Mouse (Mus musculus) left cerebral cortex, adult 11 months (tissue): ENCODE measurements at regions not wholly inside any gene's neighbourhood (a gene's known extent, or its start where the extent isn't known, plus 50 kb on each side); places are given as distances from the start of the nearest gene placed in this dataset.
"Not testable (repeated sequence)": the region's sequence is repeated elsewhere in the genome, so short reads cannot be mapped to it uniquely, and the experiment has no call there.

Source experiments
- DNase-seq: peaks from one replicate; pipeline ENCODE4 v3.0.0; 2022; ENCODE audit warnings: low spot score

DNA sequence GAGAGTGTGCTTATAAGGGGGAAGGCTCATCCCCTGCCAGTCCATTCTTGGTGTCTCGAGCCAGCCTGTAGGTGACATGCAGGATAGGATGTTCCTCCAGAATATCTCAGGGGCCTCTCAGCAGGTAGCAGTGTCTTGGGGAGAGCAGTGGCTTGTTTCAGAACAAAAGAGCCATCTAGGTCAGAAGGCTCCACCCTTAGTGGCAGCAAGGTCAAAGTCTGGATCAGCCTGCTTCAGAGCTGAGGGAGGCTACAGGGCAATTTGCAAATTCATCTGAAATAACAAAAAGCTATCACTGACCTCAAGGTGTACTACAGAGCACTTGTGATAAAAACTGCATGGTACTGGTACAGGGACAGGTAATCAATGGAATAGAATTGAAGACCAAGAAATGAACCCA, 1679.5 kb downstream of the Stim2 start:
- DNase-seq, result not testable (repeated sequence)

DNA sequence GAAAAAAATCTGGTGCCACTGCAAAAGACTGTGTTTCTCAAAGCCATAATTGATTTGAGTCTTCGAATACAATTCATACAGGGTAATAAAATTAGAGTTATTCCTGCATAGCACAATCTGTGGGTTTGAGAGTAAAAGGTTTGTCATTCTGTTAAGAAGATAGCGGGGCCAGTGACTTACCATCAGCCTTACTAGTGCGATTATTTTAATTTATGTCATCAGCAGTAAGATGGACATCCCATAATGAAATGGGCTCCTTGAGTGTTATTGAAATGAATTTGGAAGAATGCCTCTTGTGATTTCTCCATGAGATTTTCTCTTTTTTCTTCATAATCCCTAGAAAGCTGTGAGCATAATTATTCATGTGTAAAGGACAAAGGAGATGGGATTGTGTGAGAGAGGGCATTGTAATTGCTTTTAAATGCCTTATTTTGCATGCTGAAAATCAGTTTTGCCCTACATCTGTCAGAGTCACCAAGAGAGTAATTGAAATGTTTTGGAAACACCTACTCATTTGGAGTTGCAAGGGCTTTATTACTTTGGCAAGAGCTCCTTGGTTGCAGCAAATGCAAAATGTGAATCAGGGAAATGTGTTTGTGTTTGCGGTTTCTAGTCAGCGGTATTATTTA, 1692.9 kb downstream of the Stim2 start:
- no peak for DNase-seq

DNA sequence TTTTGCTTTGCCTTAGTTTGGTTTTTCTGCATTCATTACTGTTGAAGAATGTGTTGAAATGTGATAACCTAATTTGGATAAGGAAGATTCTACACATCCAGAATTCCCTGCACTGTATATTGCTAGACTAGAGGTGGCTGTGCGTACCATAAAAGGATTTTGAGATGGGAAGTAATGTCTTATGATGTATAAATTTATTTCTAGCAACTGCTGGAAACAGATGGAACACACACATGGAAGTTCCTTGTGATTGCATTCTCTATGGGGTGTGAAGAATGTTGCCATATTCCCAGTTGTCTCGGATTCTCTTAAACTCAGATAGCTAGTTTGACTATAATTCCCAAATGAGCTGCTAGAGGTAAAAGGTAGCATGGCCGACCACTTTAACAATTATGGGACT, 1706.2 kb downstream of the Stim2 start:
- DNase-seq, result peak; percentile 7

GRCm38 (mm10) chr5:55711786-55712185, 1713.5 kb downstream of the Stim2 start:
- DNase-seq, result no peak

DNA sequence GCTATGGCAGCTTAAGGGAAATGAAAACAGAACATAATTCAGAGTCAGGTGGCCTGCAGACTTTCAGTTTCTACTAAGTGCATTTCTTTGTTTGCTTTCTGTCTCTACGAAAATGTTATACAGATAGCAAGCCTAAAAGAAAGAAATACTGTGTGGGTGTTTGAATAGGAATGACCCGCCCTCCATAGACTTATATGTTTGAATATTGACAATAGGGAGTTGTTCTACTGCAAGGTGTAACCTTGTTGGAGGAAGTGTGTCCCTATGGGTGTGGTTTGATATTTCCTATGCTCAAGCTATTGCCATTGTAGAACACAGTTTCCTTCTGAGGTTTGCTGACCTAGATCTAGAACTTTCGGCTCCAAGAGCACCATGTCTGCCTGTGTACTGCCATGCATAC, 1736.8 kb downstream of the Stim2 start:
- no peak for DNase-seq

DNA sequence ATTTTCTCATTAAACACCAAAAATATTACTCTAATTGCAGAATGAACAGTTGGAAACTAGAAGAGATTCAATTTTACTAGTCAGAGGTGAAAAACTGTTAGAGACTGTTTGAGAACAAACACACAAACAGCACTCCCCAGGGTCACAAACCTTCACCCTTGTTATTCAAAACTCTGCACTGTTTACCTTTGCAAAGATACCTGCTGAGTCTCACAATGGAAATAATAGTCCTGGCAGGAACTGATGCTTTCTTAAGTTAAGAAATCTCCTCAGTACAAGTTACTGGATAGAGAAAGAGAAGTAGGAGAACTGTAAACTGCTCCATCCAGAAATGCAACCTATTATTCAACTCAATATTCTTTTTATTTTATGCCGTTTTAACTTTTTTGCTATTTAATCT, 1763.5 kb downstream of the Stim2 start:
- no peak for DNase-seq

- no peak for DNase-seq
Measured at GRCm38 (mm10) chr5:55791755-55792629, 1793.7 kb downstream of the Stim2 start.

DNA sequence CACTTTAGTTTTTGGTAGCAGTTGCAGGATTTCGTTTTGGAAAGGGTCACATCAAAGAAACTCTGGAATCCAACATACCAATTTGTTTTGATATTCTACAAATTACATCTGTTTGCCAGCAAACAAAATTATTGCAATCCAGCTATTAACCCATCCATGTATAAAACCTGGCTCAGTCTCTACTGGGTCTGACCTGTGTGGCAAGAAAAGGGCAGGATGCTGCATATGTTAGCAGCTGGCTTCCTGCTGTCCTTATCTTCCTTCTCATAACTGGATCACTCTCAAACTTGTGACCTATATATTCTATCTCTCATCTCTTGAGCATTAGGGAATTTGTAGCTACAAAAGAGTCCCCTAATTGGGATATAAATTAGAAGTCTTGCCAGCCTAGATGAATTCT, 1794.4 kb downstream of the Stim2 start:
- DNase-seq, result no peak
